Comparison of ENCODE assay signal across 8 mouse cellular contexts in genomic region chr11:61619791-61620241, GRCm38 (mm10). TPM values are rescaled to one million over a fixed set of nuclear protein-coding genes. Genes with fewer than 3 reads are reported as not detected.
DNase-seq lines count a peak whose midpoint lies in the region; ATAC-seq lines count a peak whose summit lies in the region.

No protein-coding gene starts in this region.

- H3K4me2 ChIP-seq in embryonic facial prominence, embryonic 13.5 days: peak overlapping the region; percentile 74
- peak overlapping the region; percentile 93 for H3K4me2 ChIP-seq in heart, embryonic 12.5 days
- H3K4me2 ChIP-seq in kidney, embryonic 16.5 days (replicated peaks; ENCODE audit: low read depth, low read length): peak overlapping the region; percentile 79
- H3K4me2 ChIP-seq in liver, embryonic 12.5 days: peak overlapping the region; percentile 51
- peak overlapping the region; percentile 68 for H3K4me2 ChIP-seq in neural tube, embryonic 14.5 days (ENCODE audit: low read depth, low read length)

- no peaks in the 10 kb centered on the region for H3K36me3 ChIP-seq in embryonic facial prominence, embryonic 13.5 days
- H3K36me3 ChIP-seq in heart, embryonic 12.5 days: no peaks in the 10 kb centered on the region
- no peaks in the 10 kb centered on the region for H3K36me3 ChIP-seq in kidney, embryonic 16.5 days (ENCODE audit: insufficient read depth, low read length)
- H3K36me3 ChIP-seq in liver, embryonic 12.5 days: no peaks in the 10 kb centered on the region
- H3K36me3 ChIP-seq in neural tube, embryonic 14.5 days (ENCODE audit: control insufficient read depth, insufficient read depth, low read length): no peaks in the 10 kb centered on the region

- peak; percentile 60; the same call in 1 of the 2 replicates for ATAC-seq in embryonic facial prominence, embryonic 13.5 days (ENCODE audit: insufficient number of reproducible peaks, insufficient read depth, low FRiP score, low TSS enrichment, low read depth)
- ATAC-seq in heart, embryonic 12.5 days (ENCODE audit: insufficient number of reproducible peaks, low FRiP score): peak; percentile 44; the same call in 1 of the 2 replicates
- ATAC-seq in kidney, embryonic 16.5 days (ENCODE audit: low FRiP score, low TSS enrichment): peak; percentile 78
- no peak for ATAC-seq in liver, embryonic 12.5 days
- peak; percentile 60; the same call in 1 of the 2 replicates for ATAC-seq in neural tube, embryonic 14.5 days (ENCODE audit: low read depth)
- ATAC-seq in megakaryocyte progenitor cell, adult 5-6 weeks (replicated peaks; ENCODE audit: poor library complexity): no peak

- H3K9ac ChIP-seq in embryonic facial prominence, embryonic 13.5 days: peak overlapping the region; percentile 62
- H3K9ac ChIP-seq in heart, embryonic 12.5 days: peak overlapping the region; percentile 66
- peak overlapping the region; percentile 63 for H3K9ac ChIP-seq in kidney, embryonic 16.5 days (replicated peaks; ENCODE audit: low read length)
- H3K9ac ChIP-seq in liver, embryonic 12.5 days: no peak overlapping the region
- 0 out of 2 replicates have a peak overlapping the region, but pooled peaks have one; percentile 34 for H3K9ac ChIP-seq in neural tube, embryonic 14.5 days (replicated peaks; ENCODE audit: low read depth, low read length)

- H3K4me1 ChIP-seq in embryonic facial prominence, embryonic 13.5 days: peaks cover 22% of the 10 kb centered on the region
- H3K4me1 ChIP-seq in heart, embryonic 12.5 days (replicated peaks): peaks cover 27% of the 10 kb centered on the region
- H3K4me1 ChIP-seq in kidney, embryonic 16.5 days (ENCODE audit: insufficient read depth, low read length): peaks cover 14% of the 10 kb centered on the region
- H3K4me1 ChIP-seq in liver, embryonic 12.5 days: peaks cover 11% of the 10 kb centered on the region
- H3K4me1 ChIP-seq in neural tube, embryonic 14.5 days (ENCODE audit: control insufficient read depth, insufficient read depth, low read length): no peaks in the 10 kb centered on the region

- peak; percentile 63 for DNase-seq in 3134 (ENCODE audit: extremely low read depth, insufficient read length, low spot score)
- peak; percentile 81 for DNase-seq in adrenal gland, postnatal 14 days

- H3K9me3 ChIP-seq in embryonic facial prominence, embryonic 13.5 days: no peaks in the 10 kb centered on the region
- H3K9me3 ChIP-seq in heart, embryonic 12.5 days (replicated peaks): no peaks in the 10 kb centered on the region
- H3K9me3 ChIP-seq in kidney, embryonic 16.5 days (ENCODE audit: low read length): peaks cover 4% of the 10 kb centered on the region; the same call in 1 of the 2 replicates
- H3K9me3 ChIP-seq in liver, embryonic 12.5 days (replicated peaks): no peaks in the 10 kb centered on the region
- H3K9me3 ChIP-seq in neural tube, embryonic 14.5 days (ENCODE audit: control insufficient read depth, low read length): no peaks in the 10 kb centered on the region

- WGBS in embryonic facial prominence, embryonic 13.5 days: 1% methylated on average over 17 of the region's 17 CpGs
- WGBS in heart, embryonic 12.5 days: 1% methylated on average over 17 of the region's 17 CpGs
- WGBS in kidney, embryonic 16.5 days: under 1% methylated on average over 17 of the region's 17 CpGs
- 6% methylated on average over 17 of the region's 17 CpGs for WGBS in liver, embryonic 12.5 days (ENCODE audit: insufficient replicate concordance)
- WGBS in neural tube, embryonic 14.5 days: 0% methylated on average over 17 of the region's 17 CpGs

- H3K27ac ChIP-seq in embryonic facial prominence, embryonic 13.5 days: peak overlapping the region; percentile 41; the same call in 1 of the 2 replicates
- H3K27ac ChIP-seq in heart, embryonic 12.5 days (ENCODE audit: poor library complexity, severe bottlenecking): peak overlapping the region; percentile 30; the same call in 1 of the 2 replicates
- H3K27ac ChIP-seq in kidney, embryonic 16.5 days (ENCODE audit: low read length): peak overlapping the region; percentile 66; the same call in 1 of the 2 replicates
- H3K27ac ChIP-seq in liver, embryonic 12.5 days: no peak overlapping the region
- no peak overlapping the region for H3K27ac ChIP-seq in neural tube, embryonic 14.5 days (ENCODE audit: low read depth, low read length)

- H3K4me3 ChIP-seq in embryonic facial prominence, embryonic 13.5 days: peak overlapping the region; percentile 42
- H3K4me3 ChIP-seq in heart, embryonic 12.5 days: peak overlapping the region; percentile 52
- H3K4me3 ChIP-seq in kidney, embryonic 16.5 days (ENCODE audit: low read length): peak overlapping the region; percentile 49
- peak overlapping the region; percentile 21 for H3K4me3 ChIP-seq in liver, embryonic 12.5 days
- H3K4me3 ChIP-seq in neural tube, embryonic 14.5 days (ENCODE audit: low read depth, low read length): peak overlapping the region; percentile 24

- H3K27me3 ChIP-seq in embryonic facial prominence, embryonic 13.5 days: no peaks in the 10 kb centered on the region
- H3K27me3 ChIP-seq in heart, embryonic 12.5 days (replicated peaks): no peaks in the 10 kb centered on the region
- H3K27me3 ChIP-seq in kidney, embryonic 16.5 days (ENCODE audit: insufficient read depth, low read length): no peaks in the 10 kb centered on the region
- peaks cover 84% of the 10 kb centered on the region for H3K27me3 ChIP-seq in liver, embryonic 12.5 days (replicated peaks)
- no peaks in the 10 kb centered on the region; the same call in 1 of the 2 replicates for H3K27me3 ChIP-seq in neural tube, embryonic 14.5 days (ENCODE audit: control insufficient read depth, insufficient read depth, low read length)

RNA-seq across cellular contexts. Expression of gene Grap, which starts 33.2 kb away (rescaled TPM):
- 12.3 and 27.0 TPM in 2 replicates for total RNA-seq in adrenal gland, postnatal 14 days (2021)
- 8.3 and 10.1 TPM in 2 replicates for polyA plus RNA-seq in embryonic facial prominence, embryonic 13.5 days (2015; fragmentation: Nextera tagmentation; extraction: Ambion mirVana)
- 7.7 and 8.1 TPM in 2 replicates for polyA plus RNA-seq in heart, embryonic 12.5 days (2016; fragmentation: Nextera tagmentation; extraction: Ambion mirVana)
- polyA plus RNA-seq in kidney, embryonic 16.5 days (2015; fragmentation: Nextera tagmentation; extraction: Ambion mirVana): 13.6 and 16.3 TPM in 2 replicates
- polyA plus RNA-seq in liver, embryonic 12.5 days (2016; fragmentation: Nextera tagmentation; extraction: Ambion mirVana): 6.4 and 8.8 TPM in 2 replicates
- 4.7 and 11.7 TPM in 2 replicates for polyA plus RNA-seq in neural tube, embryonic 14.5 days (2014; fragmentation: Nextera tagmentation; extraction: Ambion mirVana)
- 0.07 and 0.73 TPM in 2 replicates for total RNA-seq in megakaryocyte progenitor cell, adult 5-6 weeks (2015)
- total RNA-seq in megakaryocyte progenitor cell, adult 5-6 weeks (2017): 0.37 and 1.4 TPM in 2 replicates

RNA-seq across cellular contexts. Expression of gene Epn2, which starts 40.3 kb away (rescaled TPM):
- total RNA-seq in adrenal gland, postnatal 14 days (2021): 35.2 and 38.7 TPM in 2 replicates
- polyA plus RNA-seq in embryonic facial prominence, embryonic 13.5 days (2015; fragmentation: Nextera tagmentation; extraction: Ambion mirVana): 30.0 and 34.0 TPM in 2 replicates
- 23.1 and 25.9 TPM in 2 replicates for polyA plus RNA-seq in heart, embryonic 12.5 days (2016; fragmentation: Nextera tagmentation; extraction: Ambion mirVana)
- 25.0 and 26.9 TPM in 2 replicates for polyA plus RNA-seq in kidney, embryonic 16.5 days (2015; fragmentation: Nextera tagmentation; extraction: Ambion mirVana)
- 5.2 and 6.2 TPM in 2 replicates for polyA plus RNA-seq in liver, embryonic 12.5 days (2016; fragmentation: Nextera tagmentation; extraction: Ambion mirVana)
- 69.7 and 74.8 TPM in 2 replicates for polyA plus RNA-seq in neural tube, embryonic 14.5 days (2014; fragmentation: Nextera tagmentation; extraction: Ambion mirVana)
- total RNA-seq in megakaryocyte progenitor cell, adult 5-6 weeks (2015): 0.05 TPM in 1 of 2 replicates, not detected in the other
- total RNA-seq in megakaryocyte progenitor cell, adult 5-6 weeks (2017): 0.34 TPM in 1 of 2 replicates, not detected in the other

Comparison
In these comparisons a context has a peak if more than half of its experiments do, and no peak if none do; other contexts are left out.
1. ATAC-seq: peak in embryonic facial prominence, embryonic 13.5 days (single experiment), heart, embryonic 12.5 days (single experiment), kidney, embryonic 16.5 days (single experiment) and neural tube, embryonic 14.5 days (single experiment); none in liver, embryonic 12.5 days (single experiment) and megakaryocyte progenitor cell, adult 5-6 weeks (single experiment).
2. H3K27ac ChIP-seq: peak in embryonic facial prominence, embryonic 13.5 days (single experiment), heart, embryonic 12.5 days (single experiment) and kidney, embryonic 16.5 days (single experiment); none in liver, embryonic 12.5 days (single experiment) and neural tube, embryonic 14.5 days (single experiment).
3. Peak in every context shown above with its lines, with median percentiles within 50 percentile points of each other: H3K4me2 ChIP-seq and H3K4me3 ChIP-seq.